Mouse (Mus musculus) bone marrow macrophage, adult 2 months (primary cell): ENCODE data around the gene Cav1. TPM values are rescaled to one million over a fixed set of nuclear protein-coding genes. Genes with fewer than 3 reads are reported as not detected.

Experiments
- H3K27ac ChIP-seq: 2 replicates; pipeline ENCODE4 v1.5.1; 2012; ENCODE audit warnings: low read depth, low read length; ENCODE audit not compliant: insufficient read depth
- H3K4me1 ChIP-seq: 2 replicates; pipeline ENCODE4 v1.6.1; 2012; ENCODE audit warnings: low read length; ENCODE audit not compliant: control insufficient read depth, insufficient read depth
- H3K4me3 ChIP-seq: 2 replicates; pipeline ENCODE4 v1.5.1; 2012; ENCODE audit warnings: mild to moderate bottlenecking, low read length, moderate library complexity; ENCODE audit not compliant: insufficient read depth
- CTCF ChIP-seq: IDR thresholded peaks from 2 replicates; pipeline ENCODE4 v1.5.1; 2012; ENCODE audit warnings: low read depth, mild to moderate bottlenecking, low read length, moderate library complexity
- POLR2A ChIP-seq: IDR thresholded peaks from 2 replicates; pipeline ENCODE4 v1.6.1; 2012; ENCODE audit warnings: mild to moderate bottlenecking, low read depth, low read length, borderline replicate concordance
- polyA plus RNA-seq: library from polyadenylated mRNA; stranded (reverse); fragments of >200 nt; gene quantifications from 2 replicates; pipeline ENCODE4 v1.2.4, GENCODE M21; 2012; ENCODE audit not compliant: missing spikeins, insufficient read depth, insufficient read length

Gene Cav1
- polyA plus RNA-seq, 1 experiment: 11.6 TPM

DNA sequence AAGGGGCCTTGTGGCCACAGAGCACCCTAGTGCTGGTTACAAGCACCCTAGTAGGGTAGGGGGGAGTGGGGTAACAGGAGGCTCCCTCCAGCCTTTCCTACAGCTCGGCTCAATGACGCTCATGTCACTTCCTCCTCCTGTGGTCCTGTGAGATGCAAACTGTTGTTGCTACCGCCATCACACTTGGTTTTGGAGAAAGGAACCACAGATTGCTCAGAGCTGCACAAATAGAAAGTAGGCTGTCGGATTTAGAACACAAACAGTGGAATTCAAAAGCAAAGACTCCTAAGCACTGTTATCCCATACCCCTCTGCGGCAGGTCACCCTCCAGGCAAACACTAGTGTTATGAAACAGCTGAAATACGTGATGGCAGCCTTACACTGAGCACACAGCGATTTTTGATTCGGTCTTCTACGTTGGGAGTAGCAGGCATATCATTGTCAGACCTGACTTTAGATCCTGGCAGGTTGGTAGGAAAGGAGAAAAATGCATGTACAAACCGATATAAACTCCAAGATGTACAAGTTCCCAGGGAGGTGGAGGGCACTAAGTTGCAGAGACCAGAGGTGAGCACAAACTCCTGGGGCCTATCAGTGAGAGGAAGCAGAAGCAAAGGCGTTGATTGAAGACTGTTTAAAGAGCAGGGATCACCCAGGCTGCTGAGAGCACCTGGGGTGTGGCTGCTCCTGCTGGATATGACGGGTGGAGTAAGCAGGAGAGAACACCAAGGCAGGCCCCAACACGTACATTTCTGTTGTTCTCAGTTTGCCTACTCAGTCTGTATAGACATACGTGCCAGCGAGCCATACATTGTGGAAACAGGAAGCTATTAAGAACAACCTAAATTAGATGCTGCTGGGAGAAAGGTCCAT, 10.4 kb downstream of the Cav1 start:
- H3K4me1 ChIP-seq: peaks cover 6% of the 10 kb centered on the region
- H3K27ac ChIP-seq: no peak overlapping the region
- TF ChIP-seq CTCF (no peak), POLR2A (no peak)
- no peak overlapping the region for H3K4me3 ChIP-seq

DNA sequence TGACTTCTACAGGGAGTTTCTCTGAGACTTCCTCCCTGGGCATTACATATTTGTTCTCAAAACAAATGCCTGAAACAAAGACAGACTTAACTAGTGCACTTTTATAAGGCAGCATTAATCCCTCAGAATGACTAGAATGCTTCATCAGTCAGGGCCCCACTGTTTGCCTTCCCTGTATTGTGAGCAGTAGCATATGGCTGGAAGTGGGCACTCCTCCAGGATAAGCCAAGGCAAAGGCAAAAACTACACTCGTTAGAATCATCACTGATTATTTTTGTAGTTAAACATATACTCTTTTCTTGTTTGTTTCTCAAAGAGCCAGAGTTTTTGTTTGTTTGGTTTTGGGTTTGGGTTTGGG, 11.0 kb downstream of the Cav1 start:
- no peak for TF ChIP-seq POLR2A
- TF ChIP-seq CTCF: no peak
- Histone ChIP-seq H3K4me3 (no peak overlapping the region), H3K27ac (no peak overlapping the region), H3K4me1 (peaks cover 6% of the 10 kb centered on the region)

GRCm38 (mm10) chr6:17317944-17318343, 11.8 kb downstream of the Cav1 start:
- H3K4me1 ChIP-seq: peaks cover 6% of the 10 kb centered on the region
- H3K27ac ChIP-seq: no peak overlapping the region
- no peak for TF ChIP-seq POLR2A
- TF ChIP-seq CTCF: no peak
- H3K4me3 ChIP-seq: no peak overlapping the region

DNA sequence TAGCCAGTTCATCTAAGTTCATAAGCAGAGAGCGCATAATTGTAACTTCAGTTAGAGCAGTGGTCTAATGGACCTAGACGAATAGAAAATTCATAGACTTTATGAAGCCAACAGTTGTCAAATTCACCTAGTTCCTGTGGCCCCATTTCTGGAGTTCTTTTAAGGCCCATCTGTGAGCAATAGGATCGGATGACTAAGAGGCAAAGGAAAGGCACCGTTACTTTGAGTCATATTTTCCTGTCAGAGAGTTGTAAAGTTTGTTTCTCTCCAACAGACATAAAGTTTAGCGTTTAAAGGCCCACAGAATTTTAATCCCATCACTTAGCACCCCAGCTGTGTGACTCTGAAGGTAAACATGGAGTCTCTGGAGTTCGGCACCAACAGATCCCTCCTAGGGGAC, 15.8 kb downstream of the Cav1 start:
- Histone ChIP-seq H3K4me3 (no peak overlapping the region), H3K4me1 (no peaks in the 10 kb centered on the region), H3K27ac (no peak overlapping the region)
- TF ChIP-seq POLR2A: no peak
- no peak for TF ChIP-seq CTCF

DNA sequence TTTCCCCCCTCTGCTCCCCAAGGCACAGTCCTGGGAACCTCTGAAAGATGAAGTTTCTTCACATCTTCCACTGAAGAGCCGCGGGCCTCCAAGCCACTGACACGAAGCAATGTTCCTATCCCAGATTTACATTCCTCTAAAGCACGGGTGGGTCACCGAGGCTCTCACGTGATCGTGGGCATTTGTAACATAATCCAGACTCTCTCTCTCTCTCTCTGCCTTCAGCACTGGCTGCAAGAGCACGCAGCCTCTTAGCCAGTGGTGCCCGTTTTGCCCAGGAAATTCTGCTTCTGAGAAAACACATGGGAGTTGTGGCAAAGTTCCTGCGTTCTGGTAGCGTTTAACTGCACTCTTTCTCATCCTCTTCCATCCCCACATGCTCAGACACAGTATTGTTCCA, 21.1 kb downstream of the Cav1 start:
- Histone ChIP-seq H3K4me3 (no peak overlapping the region), H3K4me1 (no peaks in the 10 kb centered on the region), H3K27ac (no peak overlapping the region)
- no peak for TF ChIP-seq CTCF
- no peak for TF ChIP-seq POLR2A

DNA sequence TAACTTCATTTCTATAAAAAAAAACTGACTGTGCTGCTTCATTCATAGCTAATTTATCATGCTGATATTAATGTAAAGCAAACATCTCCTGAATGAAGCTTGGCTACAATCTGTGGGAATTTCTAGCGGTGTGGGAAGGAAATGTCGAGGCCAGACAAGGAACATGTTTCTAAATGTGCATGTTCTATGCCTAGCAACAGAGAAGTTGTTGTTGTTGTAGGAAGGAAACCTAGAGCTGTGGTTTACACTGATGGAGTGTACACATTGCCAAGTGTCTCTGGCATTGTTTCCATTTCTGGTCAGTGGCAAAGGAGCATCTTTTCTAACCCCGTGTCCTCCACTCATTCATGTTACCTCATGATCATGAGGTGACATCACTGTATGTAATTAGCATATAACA, 23.7 kb downstream of the Cav1 start:
- Histone ChIP-seq H3K27ac (no peak overlapping the region), H3K4me1 (no peaks in the 10 kb centered on the region), H3K4me3 (no peak overlapping the region)
- no peak for TF ChIP-seq POLR2A
- no peak for TF ChIP-seq CTCF

- no peak overlapping the region for H3K4me3 ChIP-seq
- TF ChIP-seq POLR2A (no peak), CTCF (no peak)
- no peaks in the 10 kb centered on the region for H3K4me1 ChIP-seq
- no peak overlapping the region for H3K27ac ChIP-seq
Measured at GRCm38 (mm10) chr6:17337724-17338123, 31.6 kb downstream of the Cav1 start.

- Histone ChIP-seq H3K27ac (no peak overlapping the region), H3K4me1 (no peaks in the 10 kb centered on the region), H3K4me3 (no peak overlapping the region)
- no peak for TF ChIP-seq CTCF
- TF ChIP-seq POLR2A: no peak
Measured at GRCm38 (mm10) chr6:17340406-17340805, 34.3 kb downstream of the Cav1 start.

DNA sequence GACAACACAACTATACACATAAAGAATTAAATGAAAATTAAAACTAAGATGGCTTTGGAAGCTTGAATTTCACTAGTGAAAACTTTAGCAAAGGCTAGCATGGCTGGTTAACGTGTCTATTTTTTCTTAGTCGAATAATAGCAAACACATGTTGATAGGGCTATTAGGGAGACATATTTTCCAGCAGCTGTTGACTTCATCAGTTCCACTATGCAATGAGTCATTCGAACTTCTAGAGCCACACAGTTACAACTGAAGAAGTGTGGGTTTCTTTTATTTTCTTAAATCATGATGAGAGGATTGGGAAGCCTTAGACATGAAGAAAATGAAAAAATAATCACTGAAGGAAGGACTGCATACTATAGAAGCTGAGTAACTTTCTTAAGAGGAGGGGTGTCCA, 41.9 kb downstream of the Cav1 start:
- TF ChIP-seq CTCF (no peak), POLR2A (no peak)
- no peaks in the 10 kb centered on the region for H3K4me1 ChIP-seq
- no peak overlapping the region for H3K27ac ChIP-seq
- no peak overlapping the region for H3K4me3 ChIP-seq

DNA sequence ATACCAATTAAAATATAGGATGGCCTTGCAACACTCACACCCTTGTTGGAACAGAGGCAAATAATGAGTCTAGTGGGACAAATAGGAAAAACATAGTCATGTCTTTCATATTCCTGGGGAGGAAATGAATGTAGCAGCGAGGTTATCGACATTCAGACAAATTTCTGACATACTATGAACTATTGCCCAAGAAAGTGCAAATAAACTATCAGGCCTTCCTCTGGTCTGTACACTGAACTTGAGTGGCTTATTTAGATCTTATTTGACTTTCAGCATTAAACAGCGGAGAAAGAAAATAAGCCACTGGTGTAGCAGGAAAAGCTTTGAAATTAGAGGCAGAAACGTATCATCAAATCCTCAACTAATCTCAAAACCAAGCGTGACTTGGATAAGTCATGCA, 44.7 kb downstream of the Cav1 start:
- no peak overlapping the region for H3K27ac ChIP-seq
- TF ChIP-seq CTCF (no peak), POLR2A (no peak)
- H3K4me3 ChIP-seq: no peak overlapping the region
- peaks cover 13% of the 10 kb centered on the region for H3K4me1 ChIP-seq

GRCm38 (mm10) chr6:17358896-17359690, 53.0 kb downstream of the Cav1 start:
- no peak overlapping the region for H3K27ac ChIP-seq
- no peak overlapping the region for H3K4me3 ChIP-seq
- peaks cover 5% of the 10 kb centered on the region for H3K4me1 ChIP-seq
- no peak for TF ChIP-seq POLR2A
- no peak for TF ChIP-seq CTCF
